Mouse (Mus musculus): ENCODE results near the gene Iqce. TPM values are rescaled to one million over a fixed set of nuclear protein-coding genes. Genes with fewer than 3 reads are reported as not detected.
A peak's percentile ranks its signal among the peaks of the same experiment; 100 is the strongest.
"Not testable (repeated sequence)": the region's sequence is repeated elsewhere in the genome, so short reads cannot be mapped to it uniquely, and the experiment has no call there.

Iqce gene
- polyA plus RNA-seq, 1 experiment from 2014 or later: 9.6 TPM

- H3K36me3 ChIP-seq (ENCODE audit: control insufficient read depth, insufficient read depth): 0 out of 2 replicates have a peak, but pooled peaks cover 10% of the 10 kb centered on the region
- H3K9ac ChIP-seq (ENCODE audit: low read length): no peak overlapping the region
Measured at GRCm38 (mm10) chr5:140675079-140675478, 27.1 kb downstream of the Iqce start.

GRCm38 (mm10) chr5:140674036-140674435, 28.1 kb downstream of the Iqce start:
- no peak overlapping the region for H3K4me3 ChIP-seq (ENCODE audit: low read length)
- WGBS: 79% methylated on average over 17 of the region's 17 CpGs

More at GRCm38 (mm10) chr5:140675079-140675478, 27.1 kb downstream of the Iqce start:
- ATAC-seq (replicated peaks; ENCODE audit: extremely low read depth, insufficient read depth, low FRiP score): no peak
- Histone ChIP-seq H3K4me3 (ENCODE audit: low read length) (no peak overlapping the region), H3K4me2 (ENCODE audit: low read depth, low read length) (no peak overlapping the region), H3K27ac (ENCODE audit: low read length) (no peak overlapping the region), H3K27me3 (ENCODE audit: control insufficient read depth, insufficient read depth, low read length) (no peaks in the 10 kb centered on the region), H3K9me3 (replicated peaks; ENCODE audit: control insufficient read depth, low read length) (no peaks in the 10 kb centered on the region), H3K4me1 (ENCODE audit: control insufficient read depth, insufficient read depth, low read length) (peaks cover 5% of the 10 kb centered on the region; the same call in 1 of the 2 replicates)
- 82% methylated on average over 11 of the region's 11 CpGs for WGBS

GRCm38 (mm10) chr5:140672603-140673002, 29.6 kb downstream of the Iqce start:
- WGBS: 84% methylated on average over 6 of the region's 6 CpGs
- H3K4me3 ChIP-seq (ENCODE audit: low read length); H3K9ac ChIP-seq (ENCODE audit: low read length); H3K27me3 ChIP-seq (ENCODE audit: control insufficient read depth, insufficient read depth, low read length); H3K4me1 ChIP-seq (ENCODE audit: control insufficient read depth, insufficient read depth, low read length); ATAC-seq (replicated peaks; ENCODE audit: extremely low read depth, insufficient read depth, low FRiP score); H3K27ac ChIP-seq (ENCODE audit: low read length); H3K4me2 ChIP-seq (ENCODE audit: low read depth, low read length): not testable (repeated sequence)
- Histone ChIP-seq H3K9me3 (replicated peaks; ENCODE audit: control insufficient read depth, low read length) (peaks cover 10% of the 10 kb centered on the region), H3K36me3 (ENCODE audit: control insufficient read depth, insufficient read depth) (peaks cover 22% of the 10 kb centered on the region)

More at GRCm38 (mm10) chr5:140674036-140674435, 28.1 kb downstream of the Iqce start:
- peaks cover 18% of the 10 kb centered on the region for H3K36me3 ChIP-seq (ENCODE audit: control insufficient read depth, insufficient read depth)
- peaks cover 5% of the 10 kb centered on the region; the same call in 1 of the 2 replicates for H3K4me1 ChIP-seq (ENCODE audit: control insufficient read depth, insufficient read depth, low read length)
- no peak for ATAC-seq (replicated peaks; ENCODE audit: extremely low read depth, insufficient read depth, low FRiP score)
- H3K27ac ChIP-seq (ENCODE audit: low read length): no peak overlapping the region
- H3K4me2 ChIP-seq (ENCODE audit: low read depth, low read length): no peak overlapping the region
- peaks cover 4% of the 10 kb centered on the region for H3K9me3 ChIP-seq (replicated peaks; ENCODE audit: control insufficient read depth, low read length)
- no peaks in the 10 kb centered on the region for H3K27me3 ChIP-seq (ENCODE audit: control insufficient read depth, insufficient read depth, low read length)
- H3K9ac ChIP-seq (ENCODE audit: low read length): no peak overlapping the region

DNA sequence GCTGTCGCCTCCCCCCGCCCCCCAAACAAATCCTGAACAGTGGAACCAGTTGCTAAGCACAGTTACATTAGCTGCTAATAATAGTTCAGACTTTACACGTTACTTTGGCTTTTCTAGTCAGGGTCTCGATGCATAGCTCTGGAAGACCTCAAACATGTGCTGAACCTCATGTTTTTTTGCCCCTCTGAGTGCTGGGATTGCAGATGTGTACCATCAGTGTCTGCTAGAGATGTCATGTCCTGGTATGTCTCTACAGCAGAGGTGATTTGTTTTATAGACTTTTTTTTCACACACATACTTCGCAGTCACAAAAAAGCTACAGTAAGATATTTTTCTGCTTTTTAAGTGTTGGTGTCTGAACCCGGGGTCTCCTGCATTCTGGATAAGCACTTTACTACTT, 30.1 kb downstream of the Iqce start:
- no peak overlapping the region for H3K9ac ChIP-seq (ENCODE audit: low read length)
- no peaks in the 10 kb centered on the region for H3K27me3 ChIP-seq (ENCODE audit: control insufficient read depth, insufficient read depth, low read length)
- peaks cover 5% of the 10 kb centered on the region; the same call in 1 of the 2 replicates for H3K4me1 ChIP-seq (ENCODE audit: control insufficient read depth, insufficient read depth, low read length)
- 66% methylated on average over 6 of the region's 6 CpGs for WGBS
- no peak overlapping the region for H3K4me2 ChIP-seq (ENCODE audit: low read depth, low read length)
- H3K36me3 ChIP-seq (ENCODE audit: control insufficient read depth, insufficient read depth): peaks cover 22% of the 10 kb centered on the region
- no peak for ATAC-seq (replicated peaks; ENCODE audit: extremely low read depth, insufficient read depth, low FRiP score)
- H3K27ac ChIP-seq (ENCODE audit: low read length): no peak overlapping the region
- H3K4me3 ChIP-seq (ENCODE audit: low read length): no peak overlapping the region
- H3K9me3 ChIP-seq (replicated peaks; ENCODE audit: control insufficient read depth, low read length): peaks cover 10% of the 10 kb centered on the region

GRCm38 (mm10) chr5:140663621-140664180, 38.5 kb downstream of the Iqce start:
- H3K9me3 ChIP-seq (replicated peaks; ENCODE audit: control insufficient read depth, low read length): peaks cover 3% of the 10 kb centered on the region
- H3K27ac ChIP-seq (ENCODE audit: low read length): no peak overlapping the region
- H3K9ac ChIP-seq (ENCODE audit: low read length): no peak overlapping the region
- 40% methylated on average over 7 of the region's 7 CpGs for WGBS
- H3K4me1 ChIP-seq (ENCODE audit: control insufficient read depth, insufficient read depth, low read length): peaks cover 26% of the 10 kb centered on the region
- peaks cover 3% of the 10 kb centered on the region for H3K36me3 ChIP-seq (ENCODE audit: control insufficient read depth, insufficient read depth)
- no peak overlapping the region for H3K4me2 ChIP-seq (ENCODE audit: low read depth, low read length)
- no peak overlapping the region for H3K4me3 ChIP-seq (ENCODE audit: low read length)
- peak; percentile 50; the same call in 1 of the 2 replicates for ATAC-seq (replicated peaks; ENCODE audit: extremely low read depth, insufficient read depth, low FRiP score)
- no peaks in the 10 kb centered on the region for H3K27me3 ChIP-seq (ENCODE audit: control insufficient read depth, insufficient read depth, low read length)

DNA sequence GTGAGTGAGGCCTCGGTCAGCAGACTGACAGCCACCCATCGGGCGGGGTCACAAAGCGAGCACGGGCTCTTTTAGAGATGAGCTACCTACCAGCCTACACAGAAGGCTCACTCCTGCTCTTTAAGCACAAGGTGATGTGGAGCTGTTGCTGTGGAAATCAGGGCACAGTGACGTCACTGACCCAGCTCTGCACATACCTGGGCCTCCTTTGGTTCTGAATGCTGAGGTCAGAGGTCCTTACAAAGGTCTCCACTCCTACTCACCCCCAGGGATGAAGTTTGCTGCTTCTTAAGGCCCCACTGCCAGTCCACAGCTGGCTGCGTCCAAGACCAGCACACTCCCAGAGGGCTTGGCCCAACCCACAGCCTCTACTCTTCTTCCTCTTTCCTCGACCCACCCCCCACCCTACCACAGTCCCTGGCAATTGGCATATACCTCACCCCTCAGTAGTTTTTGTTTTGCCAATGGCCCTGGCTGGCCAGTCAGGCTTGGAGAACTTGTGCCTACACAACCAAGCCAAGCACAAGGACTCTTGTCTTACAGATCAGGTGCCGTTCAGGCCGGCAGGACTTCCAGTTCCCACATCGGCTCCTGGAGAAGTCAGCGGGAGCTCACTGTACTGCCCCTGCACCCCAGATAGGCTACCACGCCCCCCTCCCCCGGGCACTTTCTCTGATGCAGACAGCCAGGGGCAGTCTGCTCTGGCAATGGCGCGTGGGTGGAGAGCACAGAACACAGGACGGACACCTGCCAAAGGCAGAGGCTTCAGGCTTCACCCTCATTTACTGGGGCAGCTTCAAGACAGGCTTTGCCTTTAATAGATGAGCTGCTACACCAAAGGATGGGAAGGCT, 39.2 kb downstream of the Iqce start:
- H3K9ac ChIP-seq (ENCODE audit: low read length): no peak overlapping the region

GRCm38 (mm10) chr5:140661875-140662643, 40.1 kb downstream of the Iqce start:
- Histone ChIP-seq H3K4me2 (ENCODE audit: low read depth, low read length) (peak overlapping the region; percentile 36), H3K4me3 (ENCODE audit: low read length) (no peak overlapping the region), H3K9me3 (replicated peaks; ENCODE audit: control insufficient read depth, low read length) (no peaks in the 10 kb centered on the region), H3K36me3 (ENCODE audit: control insufficient read depth, insufficient read depth) (no peaks in the 10 kb centered on the region), H3K9ac (ENCODE audit: low read length) (peak overlapping the region; percentile 47), H3K27ac (ENCODE audit: low read length) (peak overlapping the region; percentile 64), H3K4me1 (ENCODE audit: control insufficient read depth, insufficient read depth, low read length) (peaks cover 26% of the 10 kb centered on the region), H3K27me3 (ENCODE audit: control insufficient read depth, insufficient read depth, low read length) (no peaks in the 10 kb centered on the region)
- WGBS: 41% methylated on average over 12 of the region's 12 CpGs
- no peak for ATAC-seq (replicated peaks; ENCODE audit: extremely low read depth, insufficient read depth, low FRiP score)

More for the DNA sequence above, 39.2 kb downstream of the Iqce start:
- no peaks in the 10 kb centered on the region for H3K9me3 ChIP-seq (replicated peaks; ENCODE audit: control insufficient read depth, low read length)
- H3K27me3 ChIP-seq (ENCODE audit: control insufficient read depth, insufficient read depth, low read length): no peaks in the 10 kb centered on the region
- no peak overlapping the region for H3K4me2 ChIP-seq (ENCODE audit: low read depth, low read length)
- H3K36me3 ChIP-seq (ENCODE audit: control insufficient read depth, insufficient read depth): no peaks in the 10 kb centered on the region
- no peak overlapping the region for H3K4me3 ChIP-seq (ENCODE audit: low read length)
- no peak for ATAC-seq (replicated peaks; ENCODE audit: extremely low read depth, insufficient read depth, low FRiP score)
- WGBS: 65% methylated on average over 17 of the region's 17 CpGs
- peaks cover 26% of the 10 kb centered on the region for H3K4me1 ChIP-seq (ENCODE audit: control insufficient read depth, insufficient read depth, low read length)
- no peak overlapping the region for H3K27ac ChIP-seq (ENCODE audit: low read length)

DNA sequence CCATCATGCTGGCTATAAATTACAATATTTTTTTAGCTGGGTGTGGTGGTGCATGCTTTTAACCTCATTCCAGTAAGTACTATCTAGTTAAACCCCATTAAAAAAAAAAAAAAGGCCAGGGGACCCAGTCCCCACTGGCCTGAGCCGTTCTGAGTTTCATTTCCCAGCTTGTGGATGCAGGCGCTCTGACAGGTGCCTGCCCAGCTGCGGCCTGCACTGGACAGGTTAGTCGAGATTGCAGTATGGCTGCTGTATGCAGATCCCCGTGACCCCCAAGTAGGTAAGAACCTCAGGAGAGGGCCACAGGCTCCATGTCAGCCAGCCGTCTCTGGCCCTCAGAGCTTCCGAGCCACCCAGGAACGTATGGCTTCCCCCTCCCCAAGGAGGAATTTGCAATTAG, 40.8 kb downstream of the Iqce start:
- Histone ChIP-seq H3K9me3 (replicated peaks; ENCODE audit: control insufficient read depth, low read length) (no peaks in the 10 kb centered on the region), H3K4me1 (ENCODE audit: control insufficient read depth, insufficient read depth, low read length) (peaks cover 26% of the 10 kb centered on the region), H3K4me2 (ENCODE audit: low read depth, low read length) (peak overlapping the region; percentile 36), H3K27me3 (ENCODE audit: control insufficient read depth, insufficient read depth, low read length) (no peaks in the 10 kb centered on the region), H3K36me3 (ENCODE audit: control insufficient read depth, insufficient read depth) (no peaks in the 10 kb centered on the region), H3K4me3 (ENCODE audit: low read length) (no peak overlapping the region), H3K9ac (ENCODE audit: low read length) (peak overlapping the region; percentile 47), H3K27ac (ENCODE audit: low read length) (peak overlapping the region; percentile 64)
- no peak for ATAC-seq (replicated peaks; ENCODE audit: extremely low read depth, insufficient read depth, low FRiP score)
- 53% methylated on average over 8 of the region's 8 CpGs for WGBS
